Mouse (Mus musculus) kidney, adult 2 months (tissue): ENCODE results near the gene Svop. TPM values are rescaled to one million over a fixed set of nuclear protein-coding genes. Genes with fewer than 3 reads are reported as not detected.

ENCODE experiments used
- DNase-seq: peaks from one replicate; pipeline ENCODE4 v3.0.0; 2021
- H3K27ac ChIP-seq: fragments of 200-500 bp; 2 replicates; pipeline ENCODE4 v1.5.1; 2012; ENCODE audit warnings: low read depth, low read length, control low read depth, inconsistent platforms; ENCODE audit not compliant: insufficient read depth
- H3K27me3 ChIP-seq: fragments of 200-500 bp; replicated peaks from 2 replicates; pipeline ENCODE4 v1.6.1; 2012; ENCODE audit warnings: mild to moderate bottlenecking, moderate library complexity, low read length, inconsistent platforms; ENCODE audit not compliant: control insufficient read depth, insufficient read depth
- H3K36me3 ChIP-seq: fragments of 200-500 bp; 2 replicates; pipeline ENCODE4 v1.6.1; 2012; ENCODE audit warnings: mild to moderate bottlenecking, moderate library complexity, low read length, inconsistent platforms; ENCODE audit not compliant: control insufficient read depth, insufficient read depth
- H3K4me1 ChIP-seq: fragments of 200-500 bp; 2 replicates; pipeline ENCODE4 v1.6.1; 2011; ENCODE audit warnings: low read length; ENCODE audit not compliant: control insufficient read depth, insufficient read depth
- H3K4me3 ChIP-seq: fragments of 200-500 bp; 2 replicates; pipeline ENCODE4 v1.5.1; 2011; ENCODE audit warnings: mild to moderate bottlenecking, low read depth, low read length, control low read depth; ENCODE audit not compliant: insufficient read depth
- CTCF ChIP-seq: fragments of 200-500 bp; conservative IDR thresholded peaks from 2 replicates; pipeline ENCODE4 v1.5.1; 2011; ENCODE audit warnings: low read depth, mild to moderate bottlenecking, control low read depth, low read length, moderate library complexity, mixed read lengths; ENCODE audit not compliant: insufficient read depth, insufficient read length
- POLR2A ChIP-seq: fragments of 200-500 bp; IDR thresholded peaks from one replicate; pipeline ENCODE4 v1.6.1; 2011; ENCODE audit warnings: low read depth, low read length, control low read depth
- WGBS: fragments of 180-500 bp; shearing (Covaris S2); methylation state at CpG from one replicate; pipeline ENCODE4 v1.1.7; 2018; 5-methylcytosine and 5-hydroxymethylcytosine counted together
- polyA plus RNA-seq: library from polyadenylated mRNA; depleted of rRNA; stranded (reverse); fragments of >200 nt; gene quantifications from 2 replicates; pipeline ENCODE4 v1.2.3, GENCODE M21; 2012; rRNA removed

Svop gene
- polyA plus RNA-seq, 1 experiment: 0.45 TPM

GRCm38 (mm10) chr5:113977309-113977708 lies 114.1 kb downstream of the Svop start:
- no peak for TF ChIP-seq CTCF
- TF ChIP-seq POLR2A: no peak
- no peak for DNase-seq
- H3K4me3 ChIP-seq: no peak overlapping the region
- peaks cover 30% of the 10 kb centered on the region for H3K4me1 ChIP-seq
- WGBS: 80% methylated on average over 8 of the region's 8 CpGs
- no peaks in the 10 kb centered on the region for H3K36me3 ChIP-seq
- no peak overlapping the region for H3K27ac ChIP-seq
- H3K27me3 ChIP-seq: no peaks in the 10 kb centered on the region

Other genes with a start within 250 kb of the Svop start
- 43.1 and 43.5 TPM in 2 replicates for gene Coro1c, start 182.8 kb downstream of the Svop start, polyA plus RNA-seq
- 11.3 and 12.1 TPM in 2 replicates for gene Ssh1, start 97.7 kb downstream of the Svop start, polyA plus RNA-seq
- 369 and 376 TPM in 2 replicates for gene Dao, start 87.9 kb downstream of the Svop start, polyA plus RNA-seq
- gene Usp30, start 26.1 kb downstream of the Svop start, polyA plus RNA-seq: 24.6 and 26.4 TPM in 2 replicates
- 8.4 and 9.6 TPM in 2 replicates for gene Alkbh2, start 36.6 kb upstream of the Svop start, polyA plus RNA-seq
- 2.6 and 3.7 TPM in 2 replicates for gene Ung, start 38.8 kb upstream of the Svop start, polyA plus RNA-seq
- gene Acacb, start 55.0 kb upstream of the Svop start, polyA plus RNA-seq: 34.5 and 36.6 TPM in 2 replicates
- not detected in 2 replicates for gene Foxn4, start 182.2 kb upstream of the Svop start, polyA plus RNA-seq
- gene Myo1h, start 197.6 kb upstream of the Svop start, polyA plus RNA-seq: 0.09 and 0.22 TPM in 2 replicates